Mouse (Mus musculus) midbrain, embryonic 15.5 days (tissue): ENCODE measurements around the gene Rbm33. TPM values are rescaled to one million over a fixed set of nuclear protein-coding genes. Genes with fewer than 3 reads are reported as not detected.

Experiments used
- ATAC-seq: fragments of 200-750 bp; cut with Nextera tagmentation; replicated peaks from 2 replicates; pipeline ENCODE4 v1.8.0; 2017; ENCODE audit warnings: moderate TSS enrichment
- H3K27ac ChIP-seq: fragments of 300-500 bp; sonication (generic); 2 replicates; pipeline ENCODE4 v1.5.1; 2015; ENCODE audit warnings: mild to moderate bottlenecking, inconsistent platforms
- H3K27me3 ChIP-seq: fragments of 300-500 bp; sonication (generic); replicated peaks from 2 replicates; pipeline ENCODE4 v1.6.1; 2015; ENCODE audit warnings: inconsistent platforms
- H3K36me3 ChIP-seq: fragments of 300-500 bp; sonication (generic); replicated peaks from 2 replicates; pipeline ENCODE4 v1.6.1; 2015; ENCODE audit warnings: inconsistent platforms
- H3K4me1 ChIP-seq: fragments of 300-500 bp; sonication (generic); 2 replicates; pipeline ENCODE4 v1.6.1; 2015; ENCODE audit warnings: inconsistent platforms
- H3K4me2 ChIP-seq: fragments of 300-500 bp; sonication (generic); 2 replicates; pipeline ENCODE4 v1.6.1; 2015; ENCODE audit warnings: inconsistent platforms, mild to moderate bottlenecking, moderate library complexity
- H3K4me3 ChIP-seq: fragments of 300-500 bp; sonication (generic); 2 replicates; pipeline ENCODE4 v1.5.1; 2015; ENCODE audit warnings: mild to moderate bottlenecking, inconsistent platforms
- H3K9ac ChIP-seq: fragments of 300-500 bp; sonication (generic); 2 replicates; pipeline ENCODE4 v1.6.1; 2015; ENCODE audit warnings: mild to moderate bottlenecking, inconsistent platforms
- H3K9me3 ChIP-seq: fragments of 300-500 bp; sonication (generic); 2 replicates; pipeline ENCODE4 v1.6.1; 2016; ENCODE audit warnings: inconsistent platforms
- WGBS: fragments of 180-500 bp; shearing (Covaris S2); methylation state at CpG from one replicate; pipeline ENCODE4 v1.1.7; 2015; ENCODE audit warnings: mixed read lengths; 5-methylcytosine and 5-hydroxymethylcytosine counted together
- polyA plus RNA-seq: library from polyadenylated mRNA; unstranded; fragments of >200 nt; fragmentation: Nextera tagmentation; extraction: Ambion mirVana; gene quantifications from 2 replicates; pipeline ENCODE4 v1.2.1, GENCODE M21; 2015

The Rbm33 gene
- polyA plus RNA-seq, 1 experiment from 2014 or later: 18.6 TPM

GRCm38 (mm10) chr5:28418734-28419133 is 101.8 kb downstream of the Rbm33 start:
- H3K27ac ChIP-seq: no peak overlapping the region
- no peak overlapping the region for H3K4me2 ChIP-seq
- H3K9ac ChIP-seq: no peak overlapping the region
- no peak overlapping the region for H3K4me3 ChIP-seq
- H3K36me3 ChIP-seq: peaks cover 23% of the 10 kb centered on the region
- ATAC-seq: no peak
- H3K9me3 ChIP-seq: no peaks in the 10 kb centered on the region
- 87% methylated on average over 10 of the region's 10 CpGs for WGBS
- no peaks in the 10 kb centered on the region for H3K27me3 ChIP-seq
- no peaks in the 10 kb centered on the region for H3K4me1 ChIP-seq

- 90% methylated on average over 12 of the region's 12 CpGs for WGBS
- no peaks in the 10 kb centered on the region for H3K9me3 ChIP-seq
- H3K27me3 ChIP-seq: no peaks in the 10 kb centered on the region
- no peak overlapping the region for H3K9ac ChIP-seq
- ATAC-seq: no peak
- H3K36me3 ChIP-seq: peaks cover 13% of the 10 kb centered on the region
- H3K4me2 ChIP-seq: no peak overlapping the region
- H3K4me3 ChIP-seq: no peak overlapping the region
- H3K4me1 ChIP-seq: no peaks in the 10 kb centered on the region
- no peak overlapping the region for H3K27ac ChIP-seq
These were observed 102.8 kb downstream of the Rbm33 start for GRCm38 (mm10) chr5:28419640-28420265.

GRCm38 (mm10) chr5:28423781-28424180 is 106.9 kb downstream of the Rbm33 start:
- Histone ChIP-seq H3K27ac (no peak overlapping the region), H3K27me3 (no peaks in the 10 kb centered on the region), H3K9ac (no peak overlapping the region), H3K36me3 (peaks cover 4% of the 10 kb centered on the region; the same call in 1 of the 2 replicates), H3K4me1 (no peaks in the 10 kb centered on the region), H3K4me3 (no peak overlapping the region), H3K4me2 (no peak overlapping the region), H3K9me3 (no peaks in the 10 kb centered on the region)
- WGBS: 71% methylated on average over 4 of the region's 4 CpGs
- ATAC-seq: no peak

- no peak for ATAC-seq
- no peak overlapping the region for H3K27ac ChIP-seq
- no peak overlapping the region for H3K4me2 ChIP-seq
These were observed 109.0 kb downstream of the Rbm33 start for GRCm38 (mm10) chr5:28425926-28426325.

GRCm38 (mm10) chr5:28450126-28450890 is 133.4 kb downstream of the Rbm33 start:
- 61% methylated on average over 3 of the region's 3 CpGs for WGBS
- Histone ChIP-seq H3K4me3 (no peak overlapping the region), H3K9me3 (no peaks in the 10 kb centered on the region), H3K4me2 (no peak overlapping the region), H3K36me3 (no peaks in the 10 kb centered on the region), H3K9ac (no peak overlapping the region), H3K27me3 (no peaks in the 10 kb centered on the region), H3K4me1 (no peaks in the 10 kb centered on the region), H3K27ac (no peak overlapping the region)
- ATAC-seq: no peak

More at GRCm38 (mm10) chr5:28425926-28426325, 109.0 kb downstream of the Rbm33 start:
- Histone ChIP-seq H3K9ac (no peak overlapping the region), H3K27me3 (no peaks in the 10 kb centered on the region), H3K36me3 (no peaks in the 10 kb centered on the region), H3K4me3 (no peak overlapping the region), H3K9me3 (no peaks in the 10 kb centered on the region), H3K4me1 (no peaks in the 10 kb centered on the region)
- 91% methylated on average over 9 of the region's 9 CpGs for WGBS

- WGBS: 36% methylated on average over 6 of the region's 6 CpGs
- no peak overlapping the region for H3K9ac ChIP-seq
- peak; percentile 81 for ATAC-seq
- H3K36me3 ChIP-seq: no peaks in the 10 kb centered on the region
- H3K27ac ChIP-seq: no peak overlapping the region
- peaks cover 5% of the 10 kb centered on the region for H3K27me3 ChIP-seq
- H3K4me3 ChIP-seq: no peak overlapping the region
- H3K4me1 ChIP-seq: no peaks in the 10 kb centered on the region
- no peaks in the 10 kb centered on the region for H3K9me3 ChIP-seq
- no peak overlapping the region for H3K4me2 ChIP-seq
These were observed 134.2 kb downstream of the Rbm33 start for GRCm38 (mm10) chr5:28451053-28451638.

- H3K9ac ChIP-seq: no peak overlapping the region
- H3K4me2 ChIP-seq: no peak overlapping the region
- 90% methylated on average over 5 of the region's 5 CpGs for WGBS
- peaks cover 20% of the 10 kb centered on the region for H3K27me3 ChIP-seq
- peaks cover 5% of the 10 kb centered on the region for H3K4me1 ChIP-seq
- no peaks in the 10 kb centered on the region for H3K36me3 ChIP-seq
- ATAC-seq: no peak
- H3K4me3 ChIP-seq: no peak overlapping the region
- no peaks in the 10 kb centered on the region for H3K9me3 ChIP-seq
- no peak overlapping the region for H3K27ac ChIP-seq
These were observed 136.2 kb downstream of the Rbm33 start for GRCm38 (mm10) chr5:28453086-28453485.

- peaks cover 25% of the 10 kb centered on the region for H3K27me3 ChIP-seq
- WGBS: 22% methylated on average over 3 of the region's 3 CpGs
- H3K9me3 ChIP-seq: no peaks in the 10 kb centered on the region
These were observed 136.6 kb downstream of the Rbm33 start for GRCm38 (mm10) chr5:28453523-28453922.

GRCm38 (mm10) chr5:28454546-28454945 is 137.6 kb downstream of the Rbm33 start:
- H3K9me3 ChIP-seq: no peaks in the 10 kb centered on the region
- no peak overlapping the region for H3K27ac ChIP-seq
- H3K27me3 ChIP-seq: peaks cover 35% of the 10 kb centered on the region
- H3K4me3 ChIP-seq: no peak overlapping the region
- H3K4me2 ChIP-seq: no peak overlapping the region
- WGBS: 89% methylated on average over 6 of the region's 6 CpGs
- H3K9ac ChIP-seq: no peak overlapping the region
- no peaks in the 10 kb centered on the region for H3K36me3 ChIP-seq
- no peak for ATAC-seq
- peaks cover 19% of the 10 kb centered on the region for H3K4me1 ChIP-seq

More at GRCm38 (mm10) chr5:28453523-28453922, 136.6 kb downstream of the Rbm33 start:
- Histone ChIP-seq H3K9ac (no peak overlapping the region), H3K4me3 (no peak overlapping the region), H3K4me1 (peaks cover 9% of the 10 kb centered on the region), H3K4me2 (no peak overlapping the region), H3K36me3 (no peaks in the 10 kb centered on the region), H3K27ac (no peak overlapping the region)
- no peak for ATAC-seq

GRCm38 (mm10) chr5:28455721-28456120 is 138.8 kb downstream of the Rbm33 start:
- Histone ChIP-seq H3K36me3 (no peaks in the 10 kb centered on the region), H3K4me3 (no peak overlapping the region), H3K27ac (no peak overlapping the region), H3K9ac (no peak overlapping the region), H3K4me2 (no peak overlapping the region), H3K9me3 (no peaks in the 10 kb centered on the region), H3K27me3 (peaks cover 47% of the 10 kb centered on the region), H3K4me1 (peaks cover 31% of the 10 kb centered on the region)
- ATAC-seq: no peak
- WGBS: 82% methylated on average over 5 of the region's 5 CpGs

- no peaks in the 10 kb centered on the region for H3K36me3 ChIP-seq
- H3K27ac ChIP-seq: no peak overlapping the region
- H3K4me2 ChIP-seq: no peak overlapping the region
- no peak for ATAC-seq
- 69% methylated on average over 1 of the region's 1 CpGs for WGBS
- no peak overlapping the region for H3K4me3 ChIP-seq
- H3K27me3 ChIP-seq: peaks cover 53% of the 10 kb centered on the region
- H3K4me1 ChIP-seq: peaks cover 33% of the 10 kb centered on the region
- H3K9me3 ChIP-seq: no peaks in the 10 kb centered on the region
- no peak overlapping the region for H3K9ac ChIP-seq
These were observed 139.4 kb downstream of the Rbm33 start for GRCm38 (mm10) chr5:28456366-28456765.

- Histone ChIP-seq H3K4me2 (peak overlapping the region; percentile 92), H3K27ac (no peak overlapping the region), H3K9ac (no peak overlapping the region), H3K4me3 (peak overlapping the region; percentile 45), H3K9me3 (no peaks in the 10 kb centered on the region), H3K27me3 (peaks cover 70% of the 10 kb centered on the region), H3K36me3 (no peaks in the 10 kb centered on the region), H3K4me1 (peaks cover 43% of the 10 kb centered on the region)
- peak; percentile 51 for ATAC-seq
- WGBS: 1% methylated on average over 95 of the region's 95 CpGs
These were observed 141.2 kb downstream of the Rbm33 start for GRCm38 (mm10) chr5:28457921-28458641.
